Mouse (Mus musculus): ENCODE data around the gene Myh2.

DNA sequence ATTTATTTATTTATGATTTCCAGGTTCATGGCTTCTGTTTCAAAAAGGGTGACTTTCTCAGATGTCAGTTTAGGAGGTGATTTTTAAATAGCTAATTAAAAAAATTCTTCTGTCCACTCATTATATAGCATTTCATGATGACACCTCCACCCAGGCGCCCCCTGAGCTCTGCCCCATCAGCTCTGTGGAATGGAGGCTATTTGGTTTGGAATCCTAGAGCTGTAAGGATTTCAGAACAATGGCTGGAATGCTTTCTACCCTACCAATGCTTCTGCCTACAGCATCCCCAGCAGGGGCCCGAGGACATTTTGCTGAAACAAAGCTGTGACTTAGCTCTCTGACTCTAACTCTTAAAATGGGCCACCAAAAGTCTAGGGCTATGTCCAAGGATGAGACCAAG, 37.3 kb upstream of the Myh2 start:
- TF ChIP-seq CTCF (IDR thresholded peaks at IDR 0.05; ENCODE audit: extremely low read depth, insufficient read length, insufficient replicate concordance, low read depth, low read length) (no peak), POLR2A (IDR thresholded peaks at IDR 0.05; ENCODE audit: low read depth, low read length) (no peak)

Measured in small intestine, adult 2 months (tissue).